Mouse (Mus musculus) spleen, adult 12 weeks (tissue): ENCODE data around the gene Ccnd3.
"Not testable (repeated sequence)": the region's sequence is repeated elsewhere in the genome, so short reads cannot be mapped to it uniquely, and the experiment has no call there.

Experiments used
- DNase-seq: peaks from one replicate; pipeline ENCODE4 v3.0.0; 2022; ENCODE audit warnings: low spot score

Ccnd3 gene

DNA sequence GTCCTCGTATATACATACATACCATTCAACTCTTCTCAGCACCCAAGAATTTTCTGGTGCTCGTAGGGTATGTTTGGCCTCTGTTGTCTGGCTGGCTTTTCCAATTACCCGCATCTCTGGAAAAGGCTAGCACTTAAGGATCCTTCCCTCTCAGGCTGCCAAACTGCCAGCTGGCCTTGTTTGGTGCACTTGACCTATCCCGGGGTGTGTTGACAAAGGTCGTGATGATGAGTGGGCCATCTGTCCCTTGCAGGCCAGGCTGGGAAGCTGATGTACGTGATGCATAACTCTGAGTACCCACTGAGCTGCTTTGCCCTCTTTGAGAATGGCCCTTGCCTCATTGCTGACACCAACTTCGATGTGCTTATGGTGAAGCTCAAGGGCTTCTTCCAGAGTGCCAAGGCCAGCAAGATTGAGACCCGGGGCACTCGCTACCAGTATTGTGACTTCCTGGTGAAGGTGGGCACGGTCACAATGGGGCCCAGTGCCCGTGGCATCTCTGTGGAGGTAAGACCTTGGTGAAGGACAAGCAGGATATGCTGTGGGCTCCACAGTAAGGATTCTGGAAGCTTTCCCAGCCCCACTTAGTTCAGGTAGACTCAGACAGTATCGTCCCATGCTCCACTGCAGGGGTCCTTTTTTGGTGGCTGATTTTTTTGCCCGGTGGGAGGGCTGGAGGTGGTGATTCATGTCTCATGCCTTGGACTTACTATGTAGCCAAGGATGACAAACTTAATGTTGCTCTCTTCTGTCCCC is 113.9 kb downstream of the Ccnd3 start:
- DNase-seq, result no peak

DNA sequence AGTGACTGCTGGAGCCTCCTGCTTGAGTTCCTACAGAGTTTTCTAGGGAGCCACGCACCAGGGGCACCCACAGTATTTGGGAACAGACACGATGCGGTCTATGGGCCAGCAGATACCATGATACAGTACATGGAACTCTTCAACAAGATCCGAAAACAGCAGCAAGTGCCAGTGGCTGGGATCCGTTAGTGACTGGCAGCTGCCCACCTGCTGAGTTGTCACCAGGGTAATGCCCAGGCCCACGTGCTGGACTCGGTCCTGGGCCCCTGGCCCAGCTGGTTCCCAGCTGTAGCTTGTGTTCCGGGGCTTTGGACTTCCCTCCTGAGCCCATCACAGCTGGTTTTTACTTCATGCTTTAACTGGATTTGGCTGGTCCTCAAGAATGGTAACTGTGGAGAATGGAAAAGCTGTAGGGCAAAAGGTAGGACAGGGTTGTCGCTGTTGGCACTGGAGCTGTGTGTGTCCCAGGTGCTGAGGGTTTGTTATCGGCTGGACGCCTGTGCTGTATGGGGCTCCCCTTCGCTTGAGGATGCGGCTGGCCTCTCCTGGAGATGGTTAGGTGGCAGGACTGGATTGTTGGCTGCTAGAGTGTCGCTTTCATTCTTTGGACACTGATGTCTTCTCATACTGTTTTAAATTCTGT is 118.2 kb downstream of the Ccnd3 start:
- DNase-seq, result no peak

DNA sequence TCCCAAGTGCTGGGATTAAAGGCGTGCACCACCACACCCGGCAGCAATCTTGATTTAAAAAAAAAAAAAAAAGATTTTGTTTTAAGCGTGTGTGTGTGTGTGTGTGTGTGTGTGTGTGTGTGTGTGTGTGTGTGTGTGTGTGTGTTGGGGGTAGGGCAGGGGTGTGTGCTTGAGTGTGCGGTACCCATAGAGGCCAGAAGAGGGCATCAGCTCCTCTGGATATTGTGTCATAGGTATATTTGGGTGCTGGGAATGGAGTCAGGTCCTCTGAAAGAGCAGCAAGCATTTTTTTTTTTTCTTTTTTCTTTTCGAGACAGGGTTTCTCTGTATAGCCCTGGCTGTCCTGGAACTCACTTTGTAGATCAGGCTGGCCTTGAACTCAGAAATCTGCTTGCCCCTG is 119.7 kb downstream of the Ccnd3 start:
- DNase-seq, result not testable (repeated sequence)

DNA sequence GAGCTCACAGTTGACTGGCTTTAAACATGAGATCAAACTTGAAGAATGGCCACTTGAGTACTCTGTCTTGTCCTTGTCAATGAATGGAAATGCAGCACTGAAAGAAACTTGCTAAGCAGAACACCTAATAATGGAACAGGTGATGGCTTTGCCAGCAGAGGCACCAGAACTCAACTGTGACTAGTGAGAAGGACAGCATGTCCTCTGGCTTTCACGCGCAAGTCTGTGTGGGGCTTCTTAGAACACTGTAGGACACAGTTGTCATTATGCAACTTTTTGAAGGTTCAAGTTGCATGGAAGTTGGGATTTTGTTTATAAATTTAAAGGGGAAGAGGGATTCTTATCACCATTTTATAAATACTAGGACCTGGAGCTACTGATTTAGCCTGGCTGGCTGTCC is 120.2 kb downstream of the Ccnd3 start:
- DNase-seq, result no peak

DNA sequence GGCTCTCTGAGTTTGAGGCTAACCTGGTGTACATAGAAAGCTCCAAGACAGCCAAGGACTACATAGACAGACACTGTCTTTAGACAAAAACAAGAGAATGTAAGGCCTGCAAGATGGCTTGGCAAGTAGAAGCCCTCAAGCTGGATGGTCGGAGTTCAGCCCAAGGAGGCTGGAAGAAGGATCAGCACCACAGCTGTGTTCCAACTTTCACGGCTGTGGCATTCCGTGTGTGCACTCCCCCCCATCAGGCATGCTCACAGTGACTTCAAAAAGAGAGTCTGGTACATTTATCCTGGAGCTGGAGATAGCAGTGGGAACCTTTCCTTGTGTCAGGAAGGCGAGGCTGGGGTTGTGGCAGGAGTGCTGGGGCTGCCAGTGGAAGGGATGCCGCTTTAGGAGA is 121.2 kb downstream of the Ccnd3 start:
- DNase-seq, result no peak

DNA sequence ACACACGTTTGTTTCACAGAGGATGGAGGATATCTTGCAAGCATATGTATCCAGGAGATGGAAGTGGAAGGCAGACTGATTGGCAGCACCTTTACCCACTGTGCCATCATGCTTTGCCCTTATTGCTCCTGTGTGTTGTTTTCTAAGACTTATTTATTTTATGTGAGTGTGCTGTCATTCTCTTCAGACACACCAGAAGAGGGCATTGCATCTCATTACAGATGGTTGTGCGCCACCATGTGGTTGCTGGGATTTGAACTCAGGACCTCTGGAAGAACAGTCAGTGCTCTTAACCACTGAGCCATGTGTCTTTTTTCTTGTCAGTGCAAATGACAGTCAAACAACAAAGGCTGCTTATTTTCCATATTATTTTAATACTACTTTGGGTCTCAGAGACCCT is 122.9 kb downstream of the Ccnd3 start:
- DNase-seq, result no peak

DNA sequence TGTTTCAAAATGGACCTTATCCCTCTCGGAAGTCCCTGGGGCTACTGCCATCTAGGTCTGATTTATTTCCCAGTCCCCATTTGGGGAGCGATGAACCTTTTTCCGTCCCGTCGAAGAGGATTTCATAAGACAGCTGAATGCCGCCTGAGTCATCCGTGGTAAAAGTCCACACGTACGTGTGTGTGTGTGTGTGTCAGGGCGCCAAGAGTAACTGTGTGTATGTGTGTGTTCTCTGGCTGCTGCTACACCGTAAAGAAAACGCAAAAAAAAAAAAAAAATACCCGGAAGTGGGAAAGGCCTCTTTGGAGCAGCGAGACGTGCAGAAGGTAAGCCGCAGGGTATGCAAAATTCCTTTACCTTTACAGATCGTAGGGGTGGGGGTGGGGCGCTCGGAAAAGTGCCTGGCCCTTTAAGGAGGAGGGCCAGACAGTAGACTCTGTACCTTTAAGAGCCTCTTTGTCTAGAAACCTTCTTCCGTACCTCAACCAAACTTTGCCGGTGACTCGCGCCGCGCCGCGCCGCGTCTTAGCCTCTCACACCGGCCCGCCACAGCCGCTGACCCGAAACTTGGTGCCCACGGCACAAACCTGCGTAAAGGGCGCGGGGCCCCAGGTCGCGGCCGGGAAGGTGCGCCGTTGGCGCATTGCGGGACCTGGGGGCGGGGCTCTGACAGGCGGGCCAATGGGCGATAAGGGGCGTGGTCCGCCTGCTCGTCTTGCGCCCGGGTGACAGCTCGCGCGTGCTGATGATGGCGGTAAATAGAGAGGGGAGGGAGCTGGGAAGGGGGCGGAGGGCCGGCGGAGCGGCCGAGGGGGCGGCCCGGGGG is 124.2 kb downstream of the Ccnd3 start:
- DNase-seq, result peak; percentile 96

DNA sequence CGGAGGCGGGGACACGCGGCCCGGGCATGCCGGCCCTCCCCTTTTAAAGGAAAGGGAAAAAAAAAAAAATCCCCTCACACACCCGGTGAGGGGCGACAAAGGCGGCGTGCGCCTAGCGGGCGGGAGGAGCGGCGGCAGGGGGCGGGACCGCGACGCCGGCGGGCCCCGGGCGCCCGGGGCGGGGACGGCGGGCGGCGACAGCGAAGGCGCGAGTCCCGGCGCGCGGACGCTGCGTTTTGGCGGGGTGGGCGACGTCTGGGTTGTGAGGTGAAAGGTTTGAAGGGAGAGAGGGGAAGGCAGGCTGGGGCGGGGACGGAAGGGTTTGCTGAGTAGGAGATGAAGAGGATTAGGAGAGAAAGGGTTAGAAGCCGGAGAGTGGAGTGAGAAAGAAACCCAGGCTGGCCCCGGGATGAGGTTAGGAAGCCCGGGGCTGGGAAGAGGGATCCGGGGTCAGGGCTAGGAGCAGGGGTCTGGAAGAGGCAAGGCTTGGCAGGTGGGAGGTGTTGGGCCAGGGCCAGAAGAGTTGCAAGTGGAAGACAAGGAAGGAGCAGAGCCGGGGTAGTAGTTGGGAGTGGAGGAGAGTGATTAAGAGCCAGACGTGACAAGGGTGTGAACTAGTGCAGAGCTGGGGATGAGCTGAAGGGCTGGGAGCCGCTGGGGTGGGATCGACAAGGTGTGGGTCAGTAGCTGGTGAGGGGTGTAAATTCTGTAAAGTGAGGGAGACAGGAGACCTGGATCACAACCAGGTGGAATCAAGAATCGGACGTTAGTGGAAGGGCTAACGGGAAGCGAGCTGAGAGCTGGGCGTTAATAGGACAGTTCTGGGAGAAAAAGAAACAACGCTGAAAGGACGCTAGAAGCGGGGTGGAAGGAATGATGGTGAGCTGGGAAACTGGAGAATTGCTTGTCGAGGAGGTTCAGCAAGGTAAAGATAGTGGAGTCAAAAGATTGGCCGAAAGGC is 125.1 kb downstream of the Ccnd3 start:
- no peak for DNase-seq

DNA sequence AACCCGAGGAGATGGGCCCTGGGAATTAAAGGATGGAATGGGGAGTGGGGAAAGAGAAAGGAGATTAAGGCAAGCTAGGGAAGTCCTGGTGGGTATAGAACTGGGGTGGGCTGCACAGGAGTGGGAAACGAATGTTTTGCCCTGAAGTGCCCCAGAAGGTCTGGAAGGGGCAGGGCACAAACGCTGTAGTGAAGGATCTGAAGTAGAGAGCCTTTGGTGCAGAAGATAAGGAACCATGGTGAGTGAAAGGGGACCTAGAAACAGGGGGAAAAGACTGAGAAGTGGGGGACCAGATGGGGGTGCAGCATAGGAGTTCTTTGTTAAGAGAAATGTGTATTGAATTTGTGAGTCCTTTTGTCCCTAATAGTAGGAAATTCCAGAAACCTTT is 125.8 kb downstream of the Ccnd3 start, which contains the start of gene Usp49:
Gene Usp49, plus strand, starts transcription at position 13 of the 388 bp plus-strand sequence.
- no peak for DNase-seq

DNA sequence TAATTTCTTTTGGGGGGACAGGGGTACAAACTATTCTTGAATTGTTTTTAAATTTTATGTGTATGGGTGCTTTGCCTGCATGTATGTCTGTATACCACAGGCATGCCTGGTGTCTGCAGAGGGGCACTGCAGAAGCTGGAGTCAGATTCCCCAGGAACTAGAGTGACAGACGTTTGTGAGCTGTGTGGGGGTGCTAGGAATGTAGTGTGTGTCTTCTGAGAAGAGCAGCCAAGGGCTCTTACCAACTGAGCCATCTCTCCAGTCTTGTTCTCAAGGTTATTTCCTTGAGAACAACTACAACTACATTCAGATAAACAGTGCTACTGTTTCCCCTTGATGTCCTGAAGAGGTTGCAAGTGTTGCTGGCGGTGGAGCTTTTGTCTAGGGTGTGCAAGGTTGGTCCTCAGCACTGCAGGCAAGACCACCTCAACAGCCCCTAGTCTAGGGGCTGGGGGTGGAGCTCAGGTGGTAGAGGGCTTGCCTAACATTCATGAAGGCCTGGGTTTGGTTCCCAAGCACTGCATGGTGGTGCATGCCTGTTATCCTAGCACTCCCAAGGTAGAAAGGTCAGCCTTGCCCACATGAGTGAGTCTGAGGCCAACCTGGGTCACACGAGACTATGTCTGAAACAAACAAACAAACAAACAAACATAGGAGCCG is 127.5 kb downstream of the Ccnd3 start:
- no peak for DNase-seq

DNA sequence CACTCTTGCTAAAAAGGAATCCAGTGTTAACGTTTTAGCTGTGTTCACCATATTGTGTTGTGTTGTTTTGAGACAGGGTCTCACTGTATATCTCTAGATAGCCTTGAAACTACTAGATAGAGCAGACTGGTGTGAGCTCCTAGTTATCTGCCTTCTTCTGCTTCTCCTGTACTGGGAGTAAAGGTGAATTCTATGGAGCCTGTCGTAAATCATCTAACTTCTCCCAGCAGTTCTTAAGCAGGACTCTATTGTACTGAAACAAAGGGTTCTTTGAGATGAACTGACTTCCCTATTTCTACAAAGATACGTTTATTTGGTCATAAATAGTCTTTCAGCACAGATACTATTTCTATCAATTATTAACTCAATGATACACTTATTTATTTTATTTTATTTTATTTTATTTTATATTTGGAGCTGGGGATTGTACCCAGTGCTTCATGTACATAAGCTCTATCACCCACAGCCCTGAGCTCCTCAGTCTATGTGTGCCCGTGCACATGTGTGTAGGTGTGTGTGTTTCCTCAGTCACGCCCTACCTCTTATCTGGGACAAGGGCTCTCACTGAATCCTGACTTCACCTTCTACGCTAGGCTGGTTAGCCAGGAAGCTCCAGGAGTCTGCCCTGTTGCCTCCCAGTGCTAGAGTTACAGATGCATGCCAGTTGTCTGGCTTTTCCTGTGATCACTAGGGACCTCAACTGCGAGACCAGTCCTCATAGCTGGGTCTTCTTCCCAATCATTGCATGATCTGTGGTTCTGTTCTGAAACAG is 129.3 kb downstream of the Ccnd3 start:
- no peak for DNase-seq

DNA sequence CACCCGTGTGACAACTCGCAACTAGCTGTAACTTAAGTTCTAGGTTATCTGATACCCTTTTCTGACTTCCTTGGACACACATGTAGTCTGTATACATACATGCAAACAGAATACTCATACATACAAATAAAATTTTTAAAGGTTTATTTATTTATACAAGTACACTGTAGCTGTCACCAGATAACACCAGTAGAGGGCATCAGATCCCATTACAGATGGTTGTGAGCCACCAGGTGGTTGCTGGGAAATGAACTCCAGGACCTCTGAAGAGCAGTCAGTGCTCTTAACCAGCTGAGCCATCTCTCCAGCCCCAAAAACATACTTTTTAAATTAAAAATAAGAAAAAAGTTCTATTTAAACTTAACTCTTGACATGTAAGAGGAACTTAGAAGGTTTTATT is 138.1 kb downstream of the Ccnd3 start:
- no peak for DNase-seq

DNA sequence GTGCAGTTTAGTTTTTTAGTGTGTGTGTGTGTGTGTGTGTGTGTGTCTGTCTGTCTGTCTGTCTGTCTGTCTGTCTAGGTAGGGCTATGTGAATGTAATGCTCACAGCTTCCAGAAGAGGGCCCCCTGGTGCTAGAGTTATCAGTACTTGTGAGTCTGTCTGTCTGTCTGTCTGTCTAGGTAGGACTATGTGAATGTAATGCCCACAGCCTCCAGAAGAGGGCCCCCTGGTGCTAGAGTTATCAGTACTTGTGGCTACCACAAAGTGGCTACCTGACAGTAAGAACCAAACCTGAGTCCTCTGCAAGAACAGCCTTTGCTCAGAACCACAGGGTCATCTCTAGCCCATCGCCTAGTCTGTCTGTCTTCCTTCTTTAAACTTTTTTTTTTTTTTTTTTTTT is 141.8 kb downstream of the Ccnd3 start:
- peak; percentile 49 for DNase-seq

DNA sequence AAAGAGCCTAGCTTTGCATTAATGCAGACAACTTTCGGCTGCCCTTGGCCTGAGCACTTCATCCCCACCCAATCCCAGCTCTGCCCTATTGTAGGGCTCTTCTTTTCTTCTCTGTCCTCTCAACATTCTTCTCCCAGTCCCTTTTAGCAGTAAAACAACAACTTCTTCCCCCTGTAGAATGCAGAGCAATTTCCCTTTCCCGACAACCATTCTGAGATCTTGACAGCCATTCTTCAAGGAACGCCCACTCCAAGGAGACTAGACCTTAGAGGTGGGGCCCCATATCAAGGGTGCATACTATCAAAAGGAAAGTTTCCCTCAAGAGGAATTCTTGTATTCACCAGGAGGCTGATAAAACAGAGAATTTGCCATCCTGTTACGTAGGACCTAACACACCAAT is 144.1 kb downstream of the Ccnd3 start:
- DNase-seq, result no peak
